Mouse (Mus musculus): ENCODE data around the gene Fam89b. TPM values are rescaled to one million over a fixed set of nuclear protein-coding genes. Genes with fewer than 3 reads are reported as not detected.

The Fam89b gene
- polyA plus RNA-seq, 1 experiment from 2014 or later, result 152 TPM

DNA sequence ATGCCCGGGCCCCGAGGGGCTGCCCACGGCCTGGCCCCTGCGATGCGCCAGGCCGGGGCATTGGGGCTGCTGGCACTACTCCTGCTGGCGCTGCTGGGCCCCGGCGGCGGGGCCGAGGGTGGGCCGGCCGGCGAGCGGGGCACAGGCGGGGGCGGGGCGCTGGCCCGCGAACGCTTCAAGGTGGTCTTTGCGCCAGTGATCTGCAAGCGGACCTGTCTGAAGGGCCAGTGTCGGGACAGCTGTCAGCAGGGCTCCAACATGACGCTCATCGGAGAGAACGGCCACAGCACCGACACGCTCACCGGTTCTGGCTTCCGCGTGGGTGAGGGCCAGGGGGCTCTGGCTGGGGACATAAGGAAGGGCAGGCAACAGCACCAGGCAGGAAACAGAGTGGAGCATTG lies 12.8 kb upstream of the Fam89b start:
- peak overlapping the region; percentile 92 for H3K9ac ChIP-seq (ENCODE audit: low read length)
- peak; percentile 63 for DNase-seq (ENCODE audit: low spot score)
- WGBS, result under 1% methylated on average over 32 of the region's 32 CpGs
- peaks cover 32% of the 10 kb centered on the region for H3K4me1 ChIP-seq (ENCODE audit: control insufficient read depth, insufficient read depth, low read length)
- peaks cover 23% of the 10 kb centered on the region for H3K27me3 ChIP-seq (ENCODE audit: control insufficient read depth, insufficient read depth, low read length)
- peak; percentile 36; the same call in 1 of the 2 replicates for ATAC-seq (ENCODE audit: insufficient number of reproducible peaks, low FRiP score, low TSS enrichment, low read depth)
- no peaks in the 10 kb centered on the region for H3K9me3 ChIP-seq (ENCODE audit: control insufficient read depth, low read length)
- peak overlapping the region; percentile 99 for H3K4me2 ChIP-seq (ENCODE audit: low read depth, severe bottlenecking)
- H3K27ac ChIP-seq (replicated peaks; ENCODE audit: low read depth, low read length), result peak overlapping the region; percentile 52; the same call in 1 of the 2 replicates
- H3K4me3 ChIP-seq (ENCODE audit: low read depth, low read length), result peak overlapping the region; percentile 52
- peaks cover 2% of the 10 kb centered on the region; the same call in 1 of the 2 replicates for H3K36me3 ChIP-seq (ENCODE audit: control insufficient read depth, insufficient read depth, low read length)

GRCm38 (mm10) chr19:5741641-5742240 lies 12.3 kb upstream of the Fam89b start:
- Histone ChIP-seq H3K27ac (replicated peaks; ENCODE audit: low read depth, low read length) (0 out of 2 replicates have a peak overlapping the region, but pooled peaks have one; percentile 52), H3K4me2 (ENCODE audit: low read depth, severe bottlenecking) (peak overlapping the region; percentile 99), H3K4me3 (ENCODE audit: low read depth, low read length) (peak overlapping the region; percentile 52), H3K9ac (ENCODE audit: low read length) (peak overlapping the region; percentile 92), H3K9me3 (ENCODE audit: control insufficient read depth, low read length) (no peaks in the 10 kb centered on the region), H3K36me3 (ENCODE audit: control insufficient read depth, insufficient read depth, low read length) (peaks cover 2% of the 10 kb centered on the region; the same call in 1 of the 2 replicates), H3K27me3 (ENCODE audit: control insufficient read depth, insufficient read depth, low read length) (peaks cover 23% of the 10 kb centered on the region), H3K4me1 (ENCODE audit: control insufficient read depth, insufficient read depth, low read length) (peaks cover 32% of the 10 kb centered on the region)
- ATAC-seq (ENCODE audit: insufficient number of reproducible peaks, low FRiP score, low TSS enrichment, low read depth), result peak; percentile 41; the same call in 1 of the 2 replicates
- peak; percentile 75 for DNase-seq (ENCODE audit: low spot score)
- under 1% methylated on average over 36 of the region's 55 CpGs for WGBS

DNA sequence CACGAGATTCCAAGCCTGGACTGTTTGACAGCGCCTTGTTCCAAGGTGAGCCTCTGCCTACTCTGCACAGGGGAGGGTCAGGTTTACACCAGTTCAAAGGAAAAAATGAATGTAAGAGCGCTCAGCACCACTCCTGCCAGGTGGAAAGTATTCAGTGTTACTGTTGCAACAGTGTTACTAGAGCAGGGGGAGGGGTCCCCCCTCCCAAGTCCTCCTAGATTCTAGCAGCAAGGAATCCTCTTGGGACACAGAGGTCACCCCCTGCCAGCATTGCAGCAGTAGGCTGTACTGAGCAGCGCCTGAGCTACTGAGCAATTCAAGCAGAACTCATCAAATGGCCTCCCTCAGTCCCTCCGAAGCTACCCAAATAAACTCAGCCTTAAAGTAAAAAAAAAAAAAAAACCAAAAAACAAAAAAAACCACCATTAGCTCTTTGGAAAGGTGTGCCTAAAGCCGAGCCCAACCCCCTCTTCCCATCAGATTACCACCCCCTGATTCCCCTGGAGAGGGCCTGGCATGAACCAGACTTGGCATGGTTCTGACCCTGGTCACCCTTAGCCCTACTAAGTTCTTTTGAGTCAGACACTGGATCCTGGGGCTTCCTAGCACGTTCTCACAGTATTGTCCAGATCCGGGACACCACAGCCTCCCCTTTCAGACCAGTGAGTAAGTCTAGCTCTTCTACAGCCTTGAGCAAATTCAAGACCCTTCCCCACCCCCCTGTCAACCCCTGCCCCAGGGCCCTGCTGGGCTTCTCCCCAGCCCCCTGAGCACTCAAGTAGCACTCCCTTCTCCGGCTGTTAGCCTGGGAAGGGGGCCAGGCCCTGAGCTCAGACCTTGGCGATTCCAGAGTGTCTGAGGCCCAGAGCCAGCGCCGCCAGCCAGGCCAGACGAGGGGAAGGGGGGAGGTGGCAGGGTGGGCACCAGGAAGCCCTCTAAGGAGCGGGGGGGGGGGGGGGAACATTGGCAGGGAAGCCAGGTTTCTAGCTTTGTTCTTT lies 11.2 kb upstream of the Fam89b start, which contains the start of gene Ltbp3:
Ltbp3 (plus strand) TSS at position 585 of the 998 bp plus-strand sequence.
- H3K9me3 ChIP-seq (ENCODE audit: control insufficient read depth, low read length), result no peaks in the 10 kb centered on the region
- ATAC-seq (ENCODE audit: insufficient number of reproducible peaks, low FRiP score, low TSS enrichment, low read depth) (no peak), DNase-seq (ENCODE audit: low spot score) (peak; percentile 30)
- H3K4me2 ChIP-seq (ENCODE audit: low read depth, severe bottlenecking), result peak within 1 kb of the TSS; percentile 99
- H3K27me3 ChIP-seq (ENCODE audit: control insufficient read depth, insufficient read depth, low read length), result peaks cover 19% of the 10 kb centered on the region
- H3K4me3 ChIP-seq (ENCODE audit: low read depth, low read length), result peak within 1 kb of the TSS; percentile 52
- WGBS, result 23% methylated on average over 14 of the region's 14 CpGs
- H3K36me3 ChIP-seq (ENCODE audit: control insufficient read depth, insufficient read depth, low read length), result peaks cover 2% of the 10 kb centered on the region; the same call in 1 of the 2 replicates
- H3K27ac ChIP-seq (replicated peaks; ENCODE audit: low read depth, low read length), result no peak within 1 kb of the TSS
- H3K9ac ChIP-seq (ENCODE audit: low read length), result peak within 1 kb of the TSS; percentile 92
- peaks cover 24% of the 10 kb centered on the region for H3K4me1 ChIP-seq (ENCODE audit: control insufficient read depth, insufficient read depth, low read length)

GRCm38 (mm10) chr19:5739446-5739845 lies 10.0 kb upstream of the Fam89b start:
- 63% methylated on average over 2 of the region's 2 CpGs for WGBS
- Histone ChIP-seq H3K9me3 (ENCODE audit: control insufficient read depth, low read length) (no peaks in the 10 kb centered on the region), H3K9ac (ENCODE audit: low read length) (no peak overlapping the region), H3K36me3 (ENCODE audit: control insufficient read depth, insufficient read depth, low read length) (no peaks in the 10 kb centered on the region), H3K27me3 (ENCODE audit: control insufficient read depth, insufficient read depth, low read length) (peaks cover 7% of the 10 kb centered on the region; the same call in 1 of the 2 replicates), H3K4me2 (ENCODE audit: low read depth, severe bottlenecking) (no peak overlapping the region), H3K27ac (replicated peaks; ENCODE audit: low read depth, low read length) (no peak overlapping the region), H3K4me3 (ENCODE audit: low read depth, low read length) (no peak overlapping the region), H3K4me1 (ENCODE audit: control insufficient read depth, insufficient read depth, low read length) (peaks cover 20% of the 10 kb centered on the region)
- ATAC-seq (ENCODE audit: insufficient number of reproducible peaks, low FRiP score, low TSS enrichment, low read depth) (no peak), DNase-seq (ENCODE audit: low spot score) (no peak)

GRCm38 (mm10) chr19:5734325-5734724 lies 4.9 kb upstream of the Fam89b start:
- H3K4me1 ChIP-seq (ENCODE audit: control insufficient read depth, insufficient read depth, low read length), result peaks cover 8% of the 10 kb centered on the region
- no peaks in the 10 kb centered on the region for H3K9me3 ChIP-seq (ENCODE audit: control insufficient read depth, low read length)
- no peak overlapping the region for H3K4me3 ChIP-seq (ENCODE audit: low read depth, low read length)
- H3K4me2 ChIP-seq (ENCODE audit: low read depth, severe bottlenecking), result no peak overlapping the region
- H3K27me3 ChIP-seq (ENCODE audit: control insufficient read depth, insufficient read depth, low read length), result no peaks in the 10 kb centered on the region
- WGBS, result 81% methylated on average over 9 of the region's 9 CpGs
- H3K36me3 ChIP-seq (ENCODE audit: control insufficient read depth, insufficient read depth, low read length), result no peaks in the 10 kb centered on the region
- no peak for ATAC-seq (ENCODE audit: insufficient number of reproducible peaks, low FRiP score, low TSS enrichment, low read depth)
- no peak overlapping the region for H3K9ac ChIP-seq (ENCODE audit: low read length)
- DNase-seq (ENCODE audit: low spot score), result no peak
- no peak overlapping the region for H3K27ac ChIP-seq (replicated peaks; ENCODE audit: low read depth, low read length)

DNA sequence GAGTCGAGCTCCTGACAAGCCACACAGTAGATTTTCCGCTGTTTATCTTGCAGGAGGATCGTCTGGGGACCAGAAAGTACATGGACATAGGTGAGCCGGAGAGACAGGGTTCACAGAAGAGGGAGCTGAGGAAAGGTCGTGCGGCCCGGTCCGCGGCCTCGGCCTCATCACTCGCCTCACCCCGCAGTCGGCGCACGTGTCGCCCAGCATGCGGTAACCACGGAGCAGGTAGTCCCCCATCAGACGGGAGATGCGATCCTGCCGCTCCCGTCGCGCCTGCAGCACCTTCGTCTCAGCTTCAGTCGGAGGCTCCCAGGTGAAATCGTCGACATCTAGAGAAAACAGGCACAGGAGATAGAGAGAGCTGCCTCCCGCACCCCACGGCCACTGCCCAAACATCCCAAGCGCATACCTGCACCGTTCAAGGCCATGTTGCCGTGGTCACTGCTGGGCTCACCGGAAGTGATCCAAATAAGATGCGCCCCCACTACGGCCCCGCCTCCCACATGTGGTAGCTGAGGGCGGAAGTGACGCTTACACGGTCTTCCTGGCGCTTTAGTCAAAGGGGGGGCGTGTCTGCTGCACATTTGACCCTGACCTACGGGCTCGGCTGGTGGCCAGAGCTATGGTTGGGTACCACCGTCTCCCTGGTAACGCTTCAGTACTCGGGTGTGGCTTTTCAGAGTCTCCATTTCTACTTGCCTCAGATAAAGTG lies 2.0 kb upstream of the Fam89b start:
- Histone ChIP-seq H3K4me1 (ENCODE audit: control insufficient read depth, insufficient read depth, low read length) (peaks cover 27% of the 10 kb centered on the region), H3K27ac (replicated peaks; ENCODE audit: low read depth, low read length) (no peak overlapping the region), H3K36me3 (ENCODE audit: control insufficient read depth, insufficient read depth, low read length) (no peaks in the 10 kb centered on the region), H3K9ac (ENCODE audit: low read length) (peak overlapping the region; percentile 56), H3K4me2 (ENCODE audit: low read depth, severe bottlenecking) (peak overlapping the region; percentile 69), H3K9me3 (ENCODE audit: control insufficient read depth, low read length) (no peaks in the 10 kb centered on the region), H3K27me3 (ENCODE audit: control insufficient read depth, insufficient read depth, low read length) (no peaks in the 10 kb centered on the region), H3K4me3 (ENCODE audit: low read depth, low read length) (peak overlapping the region; percentile 60)
- WGBS, result under 1% methylated on average over 47 of the region's 47 CpGs
- ATAC-seq (ENCODE audit: insufficient number of reproducible peaks, low FRiP score, low TSS enrichment, low read depth) (peak; percentile 80), DNase-seq (ENCODE audit: low spot score) (peak; percentile 98)

DNA sequence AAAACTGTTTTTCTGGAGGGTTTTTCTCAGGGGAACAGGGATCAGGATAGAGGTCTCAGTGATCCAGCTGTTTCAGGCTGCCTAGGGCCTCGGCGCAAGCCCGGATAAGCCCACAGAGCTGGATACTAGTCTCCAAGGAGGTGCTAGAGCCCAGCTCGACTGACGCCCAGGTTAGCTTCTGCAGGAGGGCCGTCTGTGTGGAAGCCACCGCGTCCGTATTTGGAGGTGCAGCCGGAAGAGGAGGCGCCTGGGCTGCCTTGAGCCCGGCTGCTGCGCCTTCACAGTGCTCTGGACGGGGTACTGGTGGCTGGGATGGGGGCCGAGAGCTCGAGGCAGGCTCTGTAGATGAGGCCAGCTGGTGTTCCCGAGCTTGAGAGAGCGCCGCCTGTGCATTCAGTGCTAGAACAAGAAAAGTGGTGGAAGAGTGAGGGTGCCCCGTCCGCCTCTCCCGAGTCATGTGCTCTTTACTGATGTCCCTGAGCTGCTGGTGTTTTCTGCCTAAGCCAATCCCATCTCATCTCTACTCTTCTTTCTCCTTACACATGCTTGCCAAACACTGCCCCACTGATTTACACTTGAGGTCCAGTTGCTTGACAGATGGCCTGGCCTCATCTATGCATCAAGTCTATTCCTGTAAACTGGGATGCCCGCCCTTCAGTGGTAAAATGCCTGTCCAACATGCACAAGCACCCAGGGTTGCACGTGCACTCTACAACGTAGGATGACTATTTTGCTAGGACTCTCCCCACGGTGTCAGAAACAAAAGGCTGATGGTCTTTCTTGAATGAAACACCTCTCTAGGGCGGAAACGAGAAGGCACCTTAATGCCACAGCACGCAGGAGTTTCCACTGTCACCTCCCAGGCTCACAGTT lies 1.1 kb upstream of the Fam89b start:
- H3K9ac ChIP-seq (ENCODE audit: low read length), result peak overlapping the region; percentile 56; the same call in 1 of the 2 replicates
- 75% methylated on average over 29 of the region's 29 CpGs for WGBS
- no peaks in the 10 kb centered on the region for H3K36me3 ChIP-seq (ENCODE audit: control insufficient read depth, insufficient read depth, low read length)
- peak overlapping the region; percentile 69 for H3K4me2 ChIP-seq (ENCODE audit: low read depth, severe bottlenecking)
- H3K4me1 ChIP-seq (ENCODE audit: control insufficient read depth, insufficient read depth, low read length), result peaks cover 31% of the 10 kb centered on the region
- no peak overlapping the region for H3K27ac ChIP-seq (replicated peaks; ENCODE audit: low read depth, low read length)
- DNase-seq (ENCODE audit: low spot score), result no peak
- H3K4me3 ChIP-seq (ENCODE audit: low read depth, low read length), result peak overlapping the region; percentile 60
- no peaks in the 10 kb centered on the region for H3K9me3 ChIP-seq (ENCODE audit: control insufficient read depth, low read length)
- ATAC-seq (ENCODE audit: insufficient number of reproducible peaks, low FRiP score, low TSS enrichment, low read depth), result no peak
- no peaks in the 10 kb centered on the region for H3K27me3 ChIP-seq (ENCODE audit: control insufficient read depth, insufficient read depth, low read length)

Data from limb, embryonic 11.5 days (tissue).